Comparison of ENCODE assay signal across 16 mouse cellular contexts in genomic region chr9:65074855-65075493, GRCm38 (mm10). TPM values are rescaled to one million over a fixed set of nuclear protein-coding genes. Genes with fewer than 3 reads are reported as not detected.
DNase-seq lines count a peak whose midpoint lies in the region; ATAC-seq and TF ChIP-seq lines count a peak whose summit lies in the region.
"Had no signal": no experiment of that assay in that cellular context is flagged by ENCODE, and none has a peak within 500 bp of the region (broad histone marks: within the 10 kb centered on the region; RNA-seq: fewer than 3 reads in every experiment).

No protein-coding gene starts in this region.

- H3K4me3 ChIP-seq in bone marrow macrophage, adult 2 months (ENCODE audit: insufficient read depth, low read length) = no peak overlapping the region
- H3K4me3 ChIP-seq in midbrain, embryonic 11.5 days (ENCODE audit: low read depth, low read length) = no peak overlapping the region
- no peak overlapping the region for H3K4me3 ChIP-seq in intestine, embryonic 16.5 days (ENCODE audit: low read length)
- H3K4me3 ChIP-seq: heart, adult 2 months; lung, embryonic 15.5 days had no signal

- H3K4me1 ChIP-seq in bone marrow macrophage, adult 2 months (ENCODE audit: control insufficient read depth, insufficient read depth, low read length) = peaks cover 15% of the 10 kb centered on the region
- H3K4me1 ChIP-seq in midbrain, embryonic 11.5 days (ENCODE audit: control insufficient read depth, insufficient read depth, low read length) = no peaks in the 10 kb centered on the region
- H3K4me1 ChIP-seq in intestine, embryonic 16.5 days (ENCODE audit: control insufficient read depth, insufficient read depth, low read length) = no peaks in the 10 kb centered on the region
- H3K4me1 ChIP-seq: lung, embryonic 15.5 days had no signal

- 91% methylated on average over 6 of the region's 6 CpGs for WGBS in midbrain, embryonic 11.5 days
- 86% methylated on average over 6 of the region's 6 CpGs for WGBS in intestine, embryonic 16.5 days

- no peaks in the 10 kb centered on the region for H3K9me3 ChIP-seq in midbrain, embryonic 11.5 days (ENCODE audit: control insufficient read depth, low read length)
- no peaks in the 10 kb centered on the region for H3K9me3 ChIP-seq in intestine, embryonic 16.5 days (ENCODE audit: control insufficient read depth, low read length)
- H3K9me3 ChIP-seq: lung, embryonic 15.5 days had no signal

- no peak overlapping the region for H3K9ac ChIP-seq in midbrain, embryonic 11.5 days (ENCODE audit: low read length)
- H3K9ac ChIP-seq in intestine, embryonic 16.5 days (ENCODE audit: low read depth, low read length) = no peak overlapping the region
- H3K9ac ChIP-seq: hindbrain, embryonic 14.5 days; lung, embryonic 15.5 days had no signal

- TF ChIP-seq CTCF in bone marrow macrophage, adult 2 months (IDR thresholded peaks at IDR 0.05; ENCODE audit: low read depth, low read length) = no peak

- H3K27me3 ChIP-seq in midbrain, embryonic 11.5 days (ENCODE audit: control insufficient read depth, insufficient read depth, low read length) = no peaks in the 10 kb centered on the region
- no peaks in the 10 kb centered on the region for H3K27me3 ChIP-seq in intestine, embryonic 16.5 days (replicated peaks; ENCODE audit: control insufficient read depth, insufficient read depth, low read length)
- H3K27me3 ChIP-seq: lung, embryonic 15.5 days had no signal

- no peak overlapping the region for H3K4me2 ChIP-seq in midbrain, embryonic 11.5 days
- H3K4me2 ChIP-seq in intestine, embryonic 16.5 days (ENCODE audit: low read depth, low read length) = no peak overlapping the region
- H3K4me2 ChIP-seq: hindbrain, embryonic 14.5 days; lung, embryonic 15.5 days had no signal

- peak overlapping the region; percentile 55 for H3K27ac ChIP-seq in bone marrow macrophage, adult 2 months (ENCODE audit: insufficient read depth, low read depth, low read length)
- H3K27ac ChIP-seq in midbrain, embryonic 11.5 days (ENCODE audit: low read depth, low read length) = no peak overlapping the region
- no peak overlapping the region for H3K27ac ChIP-seq in intestine, embryonic 16.5 days (ENCODE audit: low read length)
- H3K27ac ChIP-seq: heart, adult 2 months; hindbrain, embryonic 14.5 days; lung, embryonic 15.5 days; stomach, postnatal 0 days had no signal

- peaks cover 6% of the 10 kb centered on the region; the same call in 1 of the 2 replicates for H3K36me3 ChIP-seq in midbrain, embryonic 11.5 days (ENCODE audit: control insufficient read depth, insufficient read depth, low read length)
- peaks cover 9% of the 10 kb centered on the region for H3K36me3 ChIP-seq in intestine, embryonic 16.5 days (ENCODE audit: control insufficient read depth, insufficient read depth, low read length)

- no peak for TF ChIP-seq POLR2A in bone marrow macrophage, adult 2 months (IDR thresholded peaks at IDR 0.05; ENCODE audit: borderline replicate concordance, low read depth, low read length)

- ATAC-seq in megakaryocyte progenitor cell, adult 5-6 weeks (replicated peaks; ENCODE audit: poor library complexity) = peak; percentile 60
- ATAC-seq in midbrain, embryonic 11.5 days (ENCODE audit: low FRiP score) = no peak
- ATAC-seq in intestine, embryonic 16.5 days = no peak
- ATAC-seq: CD4-positive, CD25-positive, alpha-beta regulatory T cell, adult 4 months had no signal

- DNase-seq in heart, postnatal 36 days = peak; percentile 15 to 18
- no peak for DNase-seq in heart, postnatal 10 days
- peak; percentile 86 for DNase-seq in A20 (ENCODE audit: low read depth, low spot score)
- DNase-seq in midbrain, embryonic 11.5 days (ENCODE audit: low spot score, missing footprints) = no peak
- no peak for DNase-seq in cerebellum, adult 18-20 months
- DNase-seq: adrenal gland, postnatal 14 days; layer of hippocampus, adult 9-11 months; right cerebral cortex, postnatal 14 days had no signal

- intact Hi-C loops in heart, postnatal 36 days (cut with DNase I) = no loop called here
- intact Hi-C loops in heart, postnatal 10 days (cut with DNase I) = no loop called here

RNA-seq across cellular contexts. Expression of gene Igdcc4, which starts 26.3 kb away (rescaled TPM):
- total RNA-seq in heart, postnatal 36 days (2021) = 10 to 100 TPM in 1 of 2 experiments, 1 to 10 TPM in 1; 9.8 to 10.7 TPM
- total RNA-seq in heart, postnatal 10 days (2021) = 10 to 100 TPM; 14.4 to 15.6 TPM
- polyA plus RNA-seq in bone marrow macrophage, adult 2 months (2012; ENCODE audit: insufficient read depth, insufficient read length, missing spikeins) = 0.15 TPM in 1 of 2 replicates, not detected in the other
- 0.02 TPM in 1 of 2 replicates, not detected in the other for total RNA-seq in megakaryocyte progenitor cell, adult 5-6 weeks (2015)
- total RNA-seq in megakaryocyte progenitor cell, adult 5-6 weeks (2017) = under 0.01 and 0.07 TPM in 2 replicates
- polyA plus RNA-seq in midbrain, embryonic 11.5 days (2014; fragmentation: Nextera tagmentation; extraction: Ambion mirVana) = 13.0 and 13.3 TPM in 2 replicates
- polyA plus RNA-seq in intestine, embryonic 16.5 days (2015; fragmentation: Nextera tagmentation; extraction: Ambion mirVana) = 13.0 and 14.5 TPM in 2 replicates

RNA-seq across cellular contexts. Expression of gene Dpp8, which starts 42.8 kb away (rescaled TPM):
- total RNA-seq in heart, postnatal 36 days (2021) = 10 to 100 TPM; 58.1 to 64.9 TPM
- 10 to 100 TPM; 66.6 to 72.7 TPM for total RNA-seq in heart, postnatal 10 days (2021)
- polyA plus RNA-seq in bone marrow macrophage, adult 2 months (2012; ENCODE audit: insufficient read depth, insufficient read length, missing spikeins) = 57.3 and 73.7 TPM in 2 replicates
- total RNA-seq in megakaryocyte progenitor cell, adult 5-6 weeks (2015) = 74.2 and 77.9 TPM in 2 replicates
- 86.9 and 102 TPM in 2 replicates for total RNA-seq in megakaryocyte progenitor cell, adult 5-6 weeks (2017)
- polyA plus RNA-seq in midbrain, embryonic 11.5 days (2014; fragmentation: Nextera tagmentation; extraction: Ambion mirVana) = 33.4 and 34.7 TPM in 2 replicates
- 26.9 and 29.1 TPM in 2 replicates for polyA plus RNA-seq in intestine, embryonic 16.5 days (2015; fragmentation: Nextera tagmentation; extraction: Ambion mirVana)

RNA-seq across cellular contexts. Expression of gene Hacd3, which starts 53.5 kb away (rescaled TPM):
- 10 to 100 TPM; 17.3 to 18.6 TPM for total RNA-seq in heart, postnatal 36 days (2021)
- total RNA-seq in heart, postnatal 10 days (2021) = 10 to 100 TPM; 19.3 to 22.2 TPM
- polyA plus RNA-seq in bone marrow macrophage, adult 2 months (2012; ENCODE audit: insufficient read depth, insufficient read length, missing spikeins) = 27.7 and 29.0 TPM in 2 replicates
- total RNA-seq in megakaryocyte progenitor cell, adult 5-6 weeks (2015) = 23.5 and 27.6 TPM in 2 replicates
- 47.8 and 52.9 TPM in 2 replicates for total RNA-seq in megakaryocyte progenitor cell, adult 5-6 weeks (2017)
- 97.5 and 104 TPM in 2 replicates for polyA plus RNA-seq in midbrain, embryonic 11.5 days (2014; fragmentation: Nextera tagmentation; extraction: Ambion mirVana)
- polyA plus RNA-seq in intestine, embryonic 16.5 days (2015; fragmentation: Nextera tagmentation; extraction: Ambion mirVana) = 77.8 and 86.8 TPM in 2 replicates

Comparison
In these comparisons a context has a peak if more than half of its experiments do, and no peak if none do; other contexts are left out.
1. DNase-seq: peak in heart, postnatal 36 days (2 of 2) and A20 (single experiment); none in heart, postnatal 10 days (0 of 2), midbrain, embryonic 11.5 days (single experiment) and cerebellum, adult 18-20 months (0 of 2).
2. RNA of gene Igdcc4, which starts 26.3 kb away (total RNA-seq): 14.4 to 15.6 TPM in heart, postnatal 10 days and 9.8 to 10.7 TPM in heart, postnatal 36 days; under 0.01 to 0.07 TPM in megakaryocyte progenitor cell, adult 5-6 weeks; every median in the first group is over 10 times any median in the second.